Mouse (Mus musculus): Measurements from ENCODE around the gene Sec14l5. TPM values are rescaled to one million over a fixed set of nuclear protein-coding genes. Genes with fewer than 3 reads are reported as not detected.

Sec14l5 gene
- polyA plus RNA-seq (2021; fragmentation: Nextera tagmentation), result 0.70 and 0.94 TPM in 2 replicates
- long read RNA-seq, experiment 1, partial matches to known transcripts, result 15 of 24 reads
- long read RNA-seq, experiment 1, other reads (novel, unspliced or antisense), result 9 of 24 reads
- long read RNA-seq, experiment 2, result 0 reads

DNA sequence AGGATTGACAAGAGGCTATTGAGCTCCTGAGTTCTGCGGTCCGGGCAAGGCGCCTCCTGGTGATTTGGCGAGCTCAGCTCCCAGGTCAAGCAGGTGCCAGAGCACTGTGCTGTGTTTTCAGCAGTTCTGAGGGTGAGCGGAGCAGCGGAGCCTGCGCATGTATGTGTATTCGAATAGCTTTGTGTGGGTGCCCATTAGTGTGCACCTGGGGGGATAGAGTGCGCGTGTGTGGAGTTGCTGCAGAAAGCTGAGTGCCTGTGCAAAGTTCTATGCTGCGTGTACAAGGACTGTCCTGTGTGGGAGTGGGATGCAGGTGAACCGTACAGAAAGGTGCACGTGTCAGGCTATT lies at the start of gene Sec14l5:
TSS of gene Sec14l5 (plus strand) at position 73 of the 349 bp plus-strand sequence.

DNA sequence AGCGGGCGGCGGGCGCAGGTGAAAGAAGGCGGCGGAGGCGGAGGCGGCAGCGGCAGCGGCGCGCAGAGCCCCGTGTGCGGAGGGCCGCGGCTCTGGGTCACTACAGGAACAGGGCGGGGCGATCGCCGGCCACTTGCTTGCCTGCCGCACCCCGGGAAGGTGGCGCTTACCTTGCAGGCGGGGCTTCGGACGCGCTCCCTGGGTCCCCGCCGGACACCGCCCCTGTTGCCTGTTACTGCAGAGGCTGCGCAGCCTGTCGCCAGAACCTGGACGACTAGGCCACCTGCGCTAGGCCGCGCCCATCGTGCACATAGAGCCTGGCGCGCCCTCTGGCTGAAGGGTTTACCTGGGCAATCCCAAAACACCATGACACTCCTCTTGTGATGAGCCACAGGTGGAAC lies 14.5 kb upstream of the Sec14l5 start, which contains the start of gene Ppl:
TSS of gene Ppl (minus strand) at position 21 of the 401 bp plus-strand sequence.

DNA sequence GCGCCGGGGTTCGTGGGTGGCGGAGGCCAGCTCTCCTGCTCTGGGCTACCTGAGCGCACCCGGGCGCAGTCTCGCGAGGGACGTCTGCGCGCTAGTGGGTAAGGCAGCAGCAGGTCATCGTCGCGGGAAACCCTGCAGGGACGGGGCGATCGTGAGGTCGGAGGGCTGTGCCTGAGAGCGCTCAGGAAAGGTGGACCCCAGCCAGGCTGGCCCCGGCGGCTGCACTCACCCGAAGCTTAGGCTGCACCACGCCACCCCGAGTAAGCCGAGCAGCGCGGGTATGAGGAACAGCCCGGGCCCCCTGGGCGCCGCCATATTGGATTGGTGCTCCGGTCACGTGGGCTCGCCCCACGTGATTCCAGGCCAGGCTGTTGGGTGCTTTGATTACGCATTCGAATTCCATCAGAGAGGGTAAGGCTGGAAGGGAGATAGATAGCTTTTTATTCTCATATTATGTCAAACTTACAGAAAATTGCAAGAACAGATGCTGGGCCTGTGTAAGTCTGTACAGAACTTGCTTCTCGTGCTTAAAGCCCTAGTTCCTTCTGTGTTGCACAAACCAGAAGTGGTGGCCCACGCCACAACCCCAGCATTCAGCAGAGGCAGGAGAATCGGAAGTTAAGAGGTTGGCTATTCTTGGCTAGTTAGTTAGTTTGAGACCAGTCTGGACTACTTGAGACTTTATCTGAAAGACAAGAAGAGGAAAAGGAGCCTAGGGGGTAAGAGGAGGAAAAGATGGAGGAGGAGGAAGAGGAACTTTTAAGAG lies 56.9 kb downstream of the Sec14l5 start, which contains the start of gene Nagpa:
TSS of gene Nagpa (minus strand) at position 345 of the 766 bp plus-strand sequence.

DNA sequence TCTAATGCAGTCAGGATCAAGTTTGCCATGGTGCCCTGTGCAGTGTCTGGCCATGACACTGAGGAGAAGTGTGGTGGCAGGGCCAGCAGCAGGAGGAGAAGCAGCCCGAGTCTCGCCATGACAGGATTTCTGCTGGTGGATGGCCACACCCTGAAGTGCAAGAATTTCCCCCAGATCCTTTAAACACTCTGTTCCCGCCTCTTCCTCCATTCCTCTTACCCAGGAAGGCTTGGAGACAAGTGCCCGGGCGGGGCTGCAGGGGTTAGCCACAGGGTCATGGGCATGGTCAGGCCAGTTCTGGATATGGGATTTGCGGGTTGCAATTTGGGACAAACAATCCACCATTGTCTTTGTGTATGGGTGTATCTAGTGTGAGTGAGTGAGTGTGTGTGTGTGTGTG lies 75.2 kb downstream of the Sec14l5 start, which contains the start of gene AU021092:
TSS of gene AU021092 (minus strand) at position 160 of the 400 bp plus-strand sequence.

DNA sequence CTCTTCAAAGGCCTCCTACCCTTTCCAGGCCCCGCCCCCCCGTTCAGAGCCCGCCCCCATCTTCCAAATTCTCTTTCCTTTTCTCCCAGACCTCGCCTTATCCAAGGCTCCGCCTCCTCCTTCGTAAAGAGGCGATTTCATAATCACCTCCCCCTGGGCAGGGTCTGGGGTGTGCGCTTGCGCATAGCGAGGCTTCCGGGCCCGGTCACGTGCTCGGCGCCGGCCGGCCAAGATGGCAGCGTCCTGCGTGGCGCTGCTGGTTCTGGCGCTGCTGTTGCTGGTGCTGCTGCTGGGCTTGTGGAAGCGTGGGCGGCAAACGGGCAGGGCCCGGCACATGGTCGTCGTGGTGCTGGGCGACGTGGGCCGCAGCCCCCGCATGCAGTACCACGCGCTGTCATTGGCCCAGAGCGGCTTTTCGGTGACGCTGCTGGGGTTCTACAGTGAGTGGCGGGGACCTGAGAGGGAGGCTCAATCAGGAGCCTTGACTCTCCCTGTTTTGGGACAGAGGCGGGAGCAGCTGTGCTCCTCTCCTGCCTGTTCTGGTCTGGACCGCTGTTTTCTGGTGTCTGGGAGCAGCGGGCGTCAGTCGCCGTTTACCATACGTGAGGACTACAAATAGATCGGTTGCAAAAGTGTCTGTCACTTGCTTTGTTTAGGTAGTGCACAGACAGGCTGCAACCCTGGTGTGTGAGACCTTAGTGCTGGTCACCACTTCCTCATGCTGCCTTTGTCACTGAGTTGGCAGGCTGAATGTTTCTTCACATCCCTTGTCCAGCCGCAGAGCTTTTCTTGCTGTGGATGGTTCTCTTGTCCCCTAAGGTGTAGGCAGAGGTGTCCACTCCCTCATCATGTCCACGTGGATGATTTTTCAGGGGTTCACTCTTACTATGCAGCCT lies 86.8 kb downstream of the Sec14l5 start, which contains the start of gene Alg1:
TSS of gene Alg1 (plus strand) at position 204 of the 896 bp plus-strand sequence.

Other genes with a start within 250 kb of the Sec14l5 start
- gene Nudt16l1, start 208.3 kb upstream of the Sec14l5 start, polyA plus RNA-seq (2021; fragmentation: Nextera tagmentation), result 86.5 and 107 TPM in 2 replicates
- gene Anks3, start 182.9 kb upstream of the Sec14l5 start, polyA plus RNA-seq (2021; fragmentation: Nextera tagmentation), result 16.2 and 19.8 TPM in 2 replicates
- gene Sept12, start 149.3 kb upstream of the Sec14l5 start, polyA plus RNA-seq (2021; fragmentation: Nextera tagmentation), result not detected in 2 replicates
- gene Smim22, start 139.8 kb upstream of the Sec14l5 start, polyA plus RNA-seq (2021; fragmentation: Nextera tagmentation), result 0.89 and 1.0 TPM in 2 replicates
- 167 and 182 TPM in 2 replicates for gene Rogdi, start 133.6 kb upstream of the Sec14l5 start, polyA plus RNA-seq (2021; fragmentation: Nextera tagmentation)
- 69.1 and 69.7 TPM in 2 replicates for gene Glyr1, start 97.2 kb upstream of the Sec14l5 start, polyA plus RNA-seq (2021; fragmentation: Nextera tagmentation)
- 5.0 and 8.6 TPM in 2 replicates for gene Ubn1, start 97.1 kb upstream of the Sec14l5 start, polyA plus RNA-seq (2021; fragmentation: Nextera tagmentation)
- 0.06 and 0.11 TPM in 2 replicates for gene Ppl, start 14.7 kb upstream of the Sec14l5 start, polyA plus RNA-seq (2021; fragmentation: Nextera tagmentation)
- 11.9 and 16.7 TPM in 2 replicates for gene Nagpa, start 56.9 kb downstream of the Sec14l5 start, polyA plus RNA-seq (2021; fragmentation: Nextera tagmentation)
- 1.5 and 2.8 TPM in 2 replicates for gene AU021092, start 75.2 kb downstream of the Sec14l5 start, polyA plus RNA-seq (2021; fragmentation: Nextera tagmentation)
- 33.8 and 39.6 TPM in 2 replicates for gene Alg1, start 86.5 kb downstream of the Sec14l5 start, polyA plus RNA-seq (2021; fragmentation: Nextera tagmentation)
- 12.2 and 14.1 TPM in 2 replicates for gene Eef2kmt, start 108.9 kb downstream of the Sec14l5 start, polyA plus RNA-seq (2021; fragmentation: Nextera tagmentation)